Mouse (Mus musculus): ENCODE results near the gene Tmc7.

Tmc7 gene

GRCm38 (mm10) chr7:118508556-118508955, 76.0 kb downstream of the Tmc7 start:
- ATAC-seq (ENCODE audit: insufficient number of reproducible peaks, low FRiP score, low TSS enrichment), result no peak

DNA sequence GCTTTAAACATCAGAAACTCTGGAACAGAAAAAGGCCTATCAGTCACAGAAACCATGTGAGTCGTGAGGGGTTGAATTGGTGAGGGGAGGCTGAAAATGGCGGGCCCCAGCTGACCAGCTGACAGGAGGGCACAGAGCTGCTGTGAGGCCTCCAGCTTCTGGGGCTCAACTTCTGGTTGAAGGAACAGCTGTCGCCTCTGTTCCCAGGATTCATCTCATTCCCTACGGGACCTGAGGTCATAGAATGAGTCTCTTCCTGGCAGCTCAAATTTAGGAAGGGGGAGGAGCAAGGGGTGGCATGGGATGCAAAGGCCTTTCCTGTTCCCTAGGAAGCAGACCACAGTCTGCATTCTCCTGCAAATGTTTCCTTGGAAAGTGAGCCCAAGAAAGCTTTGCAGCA, 80.7 kb downstream of the Tmc7 start:
- no peak for ATAC-seq (ENCODE audit: insufficient number of reproducible peaks, low FRiP score, low TSS enrichment)

GRCm38 (mm10) chr7:118502333-118502732, 82.2 kb downstream of the Tmc7 start:
- no peak for ATAC-seq (ENCODE audit: insufficient number of reproducible peaks, low FRiP score, low TSS enrichment)

DNA sequence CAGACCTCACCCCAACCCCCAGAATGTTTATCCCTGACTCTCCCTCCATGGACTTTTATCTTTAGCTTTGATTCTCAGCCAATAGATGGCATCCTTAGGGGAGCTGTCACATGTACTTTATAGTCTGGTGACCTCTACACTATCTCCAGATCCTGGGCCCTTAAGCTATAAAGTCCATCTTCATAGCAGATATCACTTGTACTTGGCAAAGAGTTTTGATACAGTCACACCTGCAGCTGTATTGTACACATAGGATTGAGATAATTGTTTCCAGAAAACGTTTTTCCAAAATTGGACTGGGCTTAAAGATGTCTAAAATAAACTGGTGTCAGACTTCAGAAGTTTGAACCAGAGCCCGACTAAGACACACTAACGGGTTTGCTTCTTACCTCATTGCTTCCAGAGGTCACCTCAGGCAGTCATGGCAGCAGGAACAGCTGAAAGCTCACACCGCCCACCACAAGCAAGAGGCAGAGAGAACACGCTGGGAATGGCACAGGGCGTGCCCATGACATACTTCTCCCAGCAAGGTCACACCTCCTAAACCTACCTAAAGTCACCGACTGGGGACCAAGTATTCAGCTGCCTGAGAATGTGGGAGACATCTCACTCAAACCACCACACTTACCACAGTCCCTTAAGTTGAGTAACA, 84.6 kb downstream of the Tmc7 start:
- no peak for ATAC-seq (ENCODE audit: insufficient number of reproducible peaks, low FRiP score, low TSS enrichment)

- ATAC-seq (ENCODE audit: insufficient number of reproducible peaks, low FRiP score, low TSS enrichment), result no peak
Observed at GRCm38 (mm10) chr7:118498984-118499783, 85.4 kb downstream of the Tmc7 start.

- no peak for ATAC-seq (ENCODE audit: insufficient number of reproducible peaks, low FRiP score, low TSS enrichment)
Observed at GRCm38 (mm10) chr7:118494892-118495579, 89.5 kb downstream of the Tmc7 start.

GRCm38 (mm10) chr7:118493892-118494291, 90.6 kb downstream of the Tmc7 start:
- no peak for ATAC-seq (ENCODE audit: insufficient number of reproducible peaks, low FRiP score, low TSS enrichment)

- ATAC-seq (ENCODE audit: insufficient number of reproducible peaks, low FRiP score, low TSS enrichment), result no peak
Observed at GRCm38 (mm10) chr7:118491431-118492147, 92.9 kb downstream of the Tmc7 start, which contains the start of gene Itpripl2. TSS of gene Itpripl2 (minus strand) at chr7:118491975.

- no peak for ATAC-seq (ENCODE audit: insufficient number of reproducible peaks, low FRiP score, low TSS enrichment)
Observed at GRCm38 (mm10) chr7:118490666-118491430, 93.7 kb downstream of the Tmc7 start.

GRCm38 (mm10) chr7:118489706-118490665, 94.5 kb downstream of the Tmc7 start:
- ATAC-seq (ENCODE audit: insufficient number of reproducible peaks, low FRiP score, low TSS enrichment), result no peak

GRCm38 (mm10) chr7:118488060-118488664, 96.4 kb downstream of the Tmc7 start:
- ATAC-seq (ENCODE audit: insufficient number of reproducible peaks, low FRiP score, low TSS enrichment), result no peak

DNA sequence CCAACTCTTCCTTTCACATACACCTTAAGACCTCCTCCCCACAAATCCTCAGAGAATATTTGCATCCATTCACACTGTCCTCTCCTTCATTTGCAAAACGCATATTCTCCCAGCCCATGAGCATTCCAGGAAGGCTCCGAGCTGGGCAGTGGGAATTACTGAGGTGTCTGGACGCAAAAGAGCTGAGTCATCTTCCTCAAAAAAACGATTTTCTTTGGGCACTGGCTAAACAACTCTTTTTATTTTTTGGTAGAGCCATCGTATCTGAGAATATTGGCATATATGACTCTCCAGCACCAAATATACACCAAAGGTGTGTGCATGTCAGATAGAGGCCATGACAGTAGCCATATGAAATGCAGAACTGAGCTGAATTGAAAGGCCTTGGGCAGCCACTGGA, 97.6 kb downstream of the Tmc7 start:
- no peak for ATAC-seq (ENCODE audit: insufficient number of reproducible peaks, low FRiP score, low TSS enrichment)

Data from cerebellum, adult (tissue).